Mouse (Mus musculus) megakaryocyte, embryonic 14.5 days (primary cell): ENCODE results near the gene Osbpl6.

Source experiments
- FLI1 ChIP-seq: IDR thresholded peaks from 2 replicates; pipeline ENCODE4 v1.6.1; 2012; ENCODE audit warnings: low read length, inconsistent platforms, mixed read lengths
- GATA1 ChIP-seq: IDR thresholded peaks from 3 replicates; pipeline ENCODE4 v1.6.1; 2012; ENCODE audit warnings: mixed read lengths, low read length, inconsistent platforms, borderline replicate concordance

DNA sequence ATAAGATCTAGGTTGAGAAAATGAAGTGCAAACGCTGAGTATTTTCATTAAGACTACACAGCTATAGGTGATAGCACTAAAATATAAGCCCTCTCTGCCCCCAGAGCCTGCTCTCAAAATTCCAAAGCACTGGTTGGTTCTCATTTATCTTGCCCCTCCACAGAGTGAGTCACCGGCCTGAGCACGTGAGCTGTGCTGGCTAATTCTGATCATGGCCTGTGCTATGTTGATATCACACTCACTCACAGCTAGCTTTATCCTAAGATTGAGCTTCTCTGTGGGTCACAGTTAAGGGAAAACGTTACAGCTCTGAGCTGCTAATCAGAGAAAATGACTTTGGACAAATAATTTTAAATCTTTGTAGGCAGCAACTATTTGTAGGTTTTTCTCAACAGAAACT, 34.1 kb upstream of the Osbpl6 start:
- TF ChIP-seq GATA1 (no peak), FLI1 (no peak)
